Mouse (Mus musculus) midbrain, embryonic 10.5 days (tissue): Measurements from ENCODE around the gene Sarnp. TPM values are rescaled to one million over a fixed set of nuclear protein-coding genes. Genes with fewer than 3 reads are reported as not detected.

Source experiments
- DNase-seq: peaks from one replicate; pipeline ENCODE4 v3.0.0-alpha.2; 2017; ENCODE audit warnings: low spot score
- H3K27ac ChIP-seq: fragments of 300-500 bp; sonication (generic); replicated peaks from 2 replicates; pipeline ENCODE4 v1.5.1; 2016; ENCODE audit warnings: mild to moderate bottlenecking
- H3K27me3 ChIP-seq: fragments of 300-500 bp; sonication (generic); 2 replicates; pipeline ENCODE4 v1.6.1; 2016; ENCODE audit warnings: low read depth, mild to moderate bottlenecking; ENCODE audit not compliant: poor library complexity, severe bottlenecking
- H3K36me3 ChIP-seq: fragments of 300-500 bp; sonication (generic); 2 replicates; pipeline ENCODE4 v1.6.1; 2016; ENCODE audit warnings: mild to moderate bottlenecking, moderate library complexity
- H3K4me1 ChIP-seq: fragments of 300-500 bp; sonication (generic); 2 replicates; pipeline ENCODE4 v1.6.1; 2016
- H3K4me3 ChIP-seq: fragments of 300-500 bp; sonication (generic); 2 replicates; pipeline ENCODE4 v1.5.1; 2016; ENCODE audit warnings: mild to moderate bottlenecking, moderate library complexity
- H3K9me3 ChIP-seq: fragments of 300-500 bp; sonication (generic); replicated peaks from 2 replicates; pipeline ENCODE4 v1.6.1; 2016; ENCODE audit warnings: mild to moderate bottlenecking
- WGBS: fragments of 180-500 bp; shearing (Covaris S2); methylation state at CpG from one replicate; pipeline ENCODE4 v1.1.7; 2016; 5-methylcytosine and 5-hydroxymethylcytosine counted together
- polyA plus RNA-seq: library from polyadenylated mRNA; unstranded; fragments of >200 nt; fragmentation: Nextera tagmentation; extraction: Ambion mirVana; gene quantifications from 2 replicates; pipeline ENCODE4 v1.2.1, GENCODE M21; 2016

Sarnp gene
- polyA plus RNA-seq, 1 experiment from 2014 or later = 264 TPM

GRCm38 (mm10) chr10:128823821-128824220 lies 6.7 kb downstream of the Sarnp start:
- H3K4me1 ChIP-seq = peaks cover 23% of the 10 kb centered on the region
- no peak overlapping the region for H3K27ac ChIP-seq
- H3K9me3 ChIP-seq = no peaks in the 10 kb centered on the region
- no peak for DNase-seq
- 97% methylated on average over 9 of the region's 9 CpGs for WGBS
- H3K36me3 ChIP-seq = peaks cover 57% of the 10 kb centered on the region
- no peak overlapping the region for H3K4me3 ChIP-seq
- no peaks in the 10 kb centered on the region for H3K27me3 ChIP-seq

- H3K27ac ChIP-seq = no peak overlapping the region
- no peaks in the 10 kb centered on the region for H3K27me3 ChIP-seq
- H3K36me3 ChIP-seq = peaks cover 100% of the 10 kb centered on the region
Observed at GRCm38 (mm10) chr10:128837400-128837799, 20.3 kb downstream of the Sarnp start.

GRCm38 (mm10) chr10:128839434-128839833 lies 22.3 kb downstream of the Sarnp start:
- Histone ChIP-seq H3K27ac (no peak overlapping the region), H3K36me3 (peaks cover 96% of the 10 kb centered on the region), H3K9me3 (no peaks in the 10 kb centered on the region), H3K27me3 (no peaks in the 10 kb centered on the region), H3K4me1 (no peaks in the 10 kb centered on the region), H3K4me3 (no peak overlapping the region)
- no peak for DNase-seq

More at GRCm38 (mm10) chr10:128837400-128837799, 20.3 kb downstream of the Sarnp start:
- DNase-seq = no peak
- Histone ChIP-seq H3K9me3 (no peaks in the 10 kb centered on the region), H3K4me1 (no peaks in the 10 kb centered on the region), H3K4me3 (no peak overlapping the region)

GRCm38 (mm10) chr10:128840612-128841011 lies 23.5 kb downstream of the Sarnp start:
- Histone ChIP-seq H3K36me3 (peaks cover 92% of the 10 kb centered on the region), H3K27me3 (no peaks in the 10 kb centered on the region), H3K9me3 (no peaks in the 10 kb centered on the region), H3K27ac (no peak overlapping the region), H3K4me3 (no peak overlapping the region), H3K4me1 (no peaks in the 10 kb centered on the region)
- DNase-seq = no peak

- DNase-seq = no peak
- Histone ChIP-seq H3K9me3 (no peaks in the 10 kb centered on the region), H3K36me3 (peaks cover 88% of the 10 kb centered on the region), H3K4me1 (no peaks in the 10 kb centered on the region), H3K27ac (no peak overlapping the region), H3K27me3 (no peaks in the 10 kb centered on the region), H3K4me3 (no peak overlapping the region)
- WGBS = 96% methylated on average over 5 of the region's 5 CpGs
Observed at GRCm38 (mm10) chr10:128843260-128843659, 26.1 kb downstream of the Sarnp start.

GRCm38 (mm10) chr10:128845516-128845915 lies 28.4 kb downstream of the Sarnp start:
- Histone ChIP-seq H3K4me3 (no peak overlapping the region), H3K36me3 (peaks cover 88% of the 10 kb centered on the region), H3K27me3 (no peaks in the 10 kb centered on the region), H3K4me1 (no peaks in the 10 kb centered on the region), H3K27ac (no peak overlapping the region), H3K9me3 (no peaks in the 10 kb centered on the region)
- WGBS = 75% methylated on average over 2 of the region's 2 CpGs
- DNase-seq = no peak

- peaks cover 87% of the 10 kb centered on the region for H3K36me3 ChIP-seq
- H3K27ac ChIP-seq = no peak overlapping the region
- no peak for DNase-seq
- no peaks in the 10 kb centered on the region for H3K4me1 ChIP-seq
- H3K27me3 ChIP-seq = no peaks in the 10 kb centered on the region
- H3K4me3 ChIP-seq = no peak overlapping the region
- 98% methylated on average over 4 of the region's 4 CpGs for WGBS
- no peaks in the 10 kb centered on the region for H3K9me3 ChIP-seq
Observed at GRCm38 (mm10) chr10:128846664-128847063, 29.5 kb downstream of the Sarnp start.

- no peak for DNase-seq
- WGBS = 83% methylated on average over 2 of the region's 2 CpGs
- Histone ChIP-seq H3K4me3 (no peak overlapping the region), H3K4me1 (no peaks in the 10 kb centered on the region), H3K36me3 (peaks cover 86% of the 10 kb centered on the region), H3K9me3 (no peaks in the 10 kb centered on the region), H3K27me3 (no peaks in the 10 kb centered on the region), H3K27ac (no peak overlapping the region)
Observed at GRCm38 (mm10) chr10:128848426-128848825, 31.3 kb downstream of the Sarnp start.

GRCm38 (mm10) chr10:128850339-128850738 lies 33.2 kb downstream of the Sarnp start:
- H3K27ac ChIP-seq = no peak overlapping the region
- 79% methylated on average over 3 of the region's 3 CpGs for WGBS
- peaks cover 80% of the 10 kb centered on the region for H3K36me3 ChIP-seq
- H3K27me3 ChIP-seq = no peaks in the 10 kb centered on the region
- no peaks in the 10 kb centered on the region for H3K4me1 ChIP-seq
- no peak for DNase-seq
- H3K9me3 ChIP-seq = no peaks in the 10 kb centered on the region
- H3K4me3 ChIP-seq = no peak overlapping the region

GRCm38 (mm10) chr10:128861176-128861575 lies 44.0 kb downstream of the Sarnp start:
- Histone ChIP-seq H3K27me3 (no peaks in the 10 kb centered on the region), H3K4me1 (no peaks in the 10 kb centered on the region), H3K36me3 (peaks cover 79% of the 10 kb centered on the region), H3K9me3 (no peaks in the 10 kb centered on the region), H3K27ac (no peak overlapping the region), H3K4me3 (no peak overlapping the region)
- DNase-seq = no peak

- no peak overlapping the region for H3K27ac ChIP-seq
- WGBS = 85% methylated on average over 3 of the region's 3 CpGs
- no peak overlapping the region for H3K4me3 ChIP-seq
- no peak for DNase-seq
- H3K27me3 ChIP-seq = no peaks in the 10 kb centered on the region
- peaks cover 80% of the 10 kb centered on the region for H3K36me3 ChIP-seq
- H3K4me1 ChIP-seq = no peaks in the 10 kb centered on the region
- H3K9me3 ChIP-seq = no peaks in the 10 kb centered on the region
Observed at GRCm38 (mm10) chr10:128866042-128866441, 48.9 kb downstream of the Sarnp start.

GRCm38 (mm10) chr10:128866518-128866917 lies 49.4 kb downstream of the Sarnp start:
- Histone ChIP-seq H3K36me3 (peaks cover 80% of the 10 kb centered on the region), H3K4me3 (no peak overlapping the region), H3K4me1 (no peaks in the 10 kb centered on the region), H3K9me3 (no peaks in the 10 kb centered on the region), H3K27me3 (no peaks in the 10 kb centered on the region), H3K27ac (no peak overlapping the region)
- whole genome bisulfite sequencing = 81% methylated on average over 1 of the region's 1 CpGs
- no peak for DNase-seq

GRCm38 (mm10) chr10:128870341-128870740 lies 53.2 kb downstream of the Sarnp start:
- Histone ChIP-seq H3K27ac (no peak overlapping the region), H3K36me3 (peaks cover 88% of the 10 kb centered on the region)
- no peak for DNase-seq

GRCm38 (mm10) chr10:128878291-128878690 lies 61.2 kb downstream of the Sarnp start:
- no peak for DNase-seq
- Histone ChIP-seq H3K27me3 (no peaks in the 10 kb centered on the region), H3K9me3 (no peaks in the 10 kb centered on the region), H3K4me3 (no peak overlapping the region), H3K27ac (no peak overlapping the region), H3K36me3 (peaks cover 89% of the 10 kb centered on the region), H3K4me1 (0 out of 2 replicates have a peak, but pooled peaks cover 2% of the 10 kb centered on the region)

More at GRCm38 (mm10) chr10:128870341-128870740, 53.2 kb downstream of the Sarnp start:
- Histone ChIP-seq H3K9me3 (no peaks in the 10 kb centered on the region), H3K4me3 (no peak overlapping the region), H3K4me1 (no peaks in the 10 kb centered on the region), H3K27me3 (no peaks in the 10 kb centered on the region)
- WGBS = 91% methylated on average over 3 of the region's 3 CpGs
